Mouse (Mus musculus) liver, adult 2 months (tissue): ENCODE measurements around the gene Srp72.

Experiments
- CTCF ChIP-seq: fragments of 200-500 bp; IDR thresholded peaks from 2 replicates; pipeline ENCODE4 v1.5.1; 2011; ENCODE audit warnings: low read depth, low read length, control low read depth
- POLR2A ChIP-seq: fragments of 200-500 bp; IDR thresholded peaks from 2 replicates; pipeline ENCODE4 v1.6.1; 2011; ENCODE audit warnings: low read length, control low read depth; ENCODE audit not compliant: insufficient read depth; ENCODE audit errors: extremely low read depth

DNA sequence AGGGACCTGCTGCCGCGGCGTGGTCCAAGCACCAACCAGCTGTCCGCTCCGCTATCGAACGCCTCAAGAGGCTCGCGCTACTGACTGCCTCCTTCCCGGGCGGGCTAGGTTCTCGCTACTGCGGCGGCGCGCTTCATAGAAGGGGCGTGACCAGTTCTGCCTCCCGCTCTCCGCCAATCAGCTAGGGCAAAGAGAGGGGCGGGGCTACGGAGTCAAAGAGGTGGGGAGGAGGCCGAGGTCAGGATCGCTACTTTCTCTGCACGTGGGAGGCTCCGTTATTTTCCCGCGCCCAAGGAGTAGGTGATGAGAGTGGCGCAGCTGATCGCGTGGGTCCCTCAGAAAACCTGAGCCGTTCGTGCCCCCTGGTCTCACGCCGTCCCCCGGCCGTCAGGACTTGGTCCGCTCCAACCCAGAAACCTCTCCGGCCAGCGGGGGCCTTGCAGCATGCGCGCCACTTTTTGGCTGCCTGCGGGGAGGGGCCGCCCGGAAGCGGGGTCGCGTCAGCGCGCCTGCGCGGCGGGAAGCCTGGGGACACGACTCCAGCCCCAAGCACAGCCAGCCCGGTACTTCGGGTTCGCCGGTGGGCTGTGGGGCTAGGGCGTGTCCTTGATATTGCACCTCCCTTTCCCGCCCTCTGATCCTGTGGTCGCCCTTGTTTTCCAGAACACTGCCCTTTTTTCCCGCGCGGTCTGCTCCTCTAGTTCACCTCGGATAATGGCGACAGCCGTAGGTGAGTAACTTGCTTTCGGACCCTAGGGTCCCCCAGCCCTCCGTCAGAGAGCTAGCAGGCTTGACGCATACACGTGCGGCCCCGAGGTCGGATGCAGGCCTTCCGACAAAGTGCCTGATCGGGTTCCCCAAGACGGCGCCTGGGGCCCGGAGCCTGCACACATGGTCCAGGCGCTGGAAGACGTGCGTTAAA lies 23.1 kb upstream of the Srp72 start, which contains the start of the genes Paics and Ppat:
- TF ChIP-seq POLR2A = peak; percentile 87
- TF ChIP-seq CTCF = no peak
